ENCODE assay signal across 27 mouse cellular contexts in genomic region chr15:60476755-60477310, GRCm38 (mm10).
DNase-seq lines count a peak whose midpoint lies in the region; ATAC-seq and TF ChIP-seq lines count a peak whose summit lies in the region.
"Had no signal": no experiment of that assay in that cellular context is flagged by ENCODE, and none has a peak within 500 bp of the region (broad histone marks: within the 10 kb centered on the region; RNA-seq: fewer than 3 reads in every experiment).

No protein-coding gene starts in this region.

- TF ChIP-seq CTCF in forebrain, postnatal 0 days (IDR thresholded peaks at IDR 0.05; ENCODE audit: low read depth), result no peak

- H3K4me3 ChIP-seq in neural tube, embryonic 12.5 days, result no peak overlapping the region
- H3K4me3 ChIP-seq in neural tube, embryonic 15.5 days (replicated peaks), result no peak overlapping the region
- no peak overlapping the region for H3K4me3 ChIP-seq in forebrain, postnatal 0 days (ENCODE audit: low read depth, low read length)
- no peak overlapping the region for H3K4me3 ChIP-seq in neural tube, embryonic 14.5 days (ENCODE audit: low read depth, low read length)
- H3K4me3 ChIP-seq: embryonic facial prominence, embryonic 10.5 days; heart, adult 2 months; hindbrain, embryonic 15.5 days; intestine, embryonic 15.5 days; limb, embryonic 15.5 days; myocyte; stomach, embryonic 15.5 days had no signal

- no peaks in the 10 kb centered on the region for H3K4me1 ChIP-seq in neural tube, embryonic 12.5 days
- H3K4me1 ChIP-seq in neural tube, embryonic 15.5 days, result no peaks in the 10 kb centered on the region
- H3K4me1 ChIP-seq in forebrain, postnatal 0 days (ENCODE audit: insufficient read depth), result no peaks in the 10 kb centered on the region
- no peaks in the 10 kb centered on the region for H3K4me1 ChIP-seq in neural tube, embryonic 14.5 days (ENCODE audit: control insufficient read depth, insufficient read depth, low read length)
- H3K4me1 ChIP-seq: embryonic facial prominence, embryonic 10.5 days; hindbrain, embryonic 15.5 days; intestine, embryonic 15.5 days; limb, embryonic 15.5 days; stomach, embryonic 15.5 days had no signal

- H3K27me3 ChIP-seq in neural tube, embryonic 12.5 days (replicated peaks), result no peaks in the 10 kb centered on the region
- H3K27me3 ChIP-seq in neural tube, embryonic 15.5 days (replicated peaks), result no peaks in the 10 kb centered on the region
- H3K27me3 ChIP-seq in forebrain, postnatal 0 days (ENCODE audit: insufficient read depth, low read length), result no peaks in the 10 kb centered on the region
- H3K27me3 ChIP-seq in neural tube, embryonic 14.5 days (ENCODE audit: control insufficient read depth, insufficient read depth, low read length), result no peaks in the 10 kb centered on the region
- H3K27me3 ChIP-seq: hindbrain, embryonic 15.5 days; intestine, embryonic 15.5 days; limb, embryonic 15.5 days; stomach, embryonic 15.5 days had no signal

- DNase-seq in frontal cortex, postnatal 36 days (ENCODE audit: low spot score in 2 of 2), result peak; percentile 1
- no peak for DNase-seq in frontal cortex, postnatal 14 days (ENCODE audit: low spot score in 2 of 2)
- DNase-seq in forebrain, postnatal 0 days, result peak; percentile 2
- no peak for DNase-seq in urinary bladder, adult 18-20 months (ENCODE audit: low spot score in 2 of 2)
- no peak for DNase-seq in liver
- DNase-seq: adrenal gland, postnatal 25 days; B cell, adult 2 months; cerebellum, adult 11 months; cerebellum, adult 9-11 months; gastrocnemius, postnatal 36 days; heart, adult 2 months; kidney, adult 8-10 months; kidney, postnatal 14 days; left cerebral cortex, postnatal 4 days; lung, postnatal 4 days; right cerebral cortex, adult 18-20 months; right cerebral cortex, postnatal 4 days; thymus, postnatal 25 days had no signal

- ATAC-seq in neural tube, embryonic 12.5 days (ENCODE audit: low FRiP score, low read depth), result peak; percentile 71
- no peak for ATAC-seq in neural tube, embryonic 15.5 days (ENCODE audit: low FRiP score)
- ATAC-seq in forebrain, postnatal 0 days, result peak; percentile 27; the same call in 1 of the 2 replicates
- ATAC-seq in neural tube, embryonic 14.5 days (ENCODE audit: low read depth), result peak; percentile 78; the same call in 1 of the 2 replicates
- ATAC-seq: intestine, embryonic 15.5 days had no signal

- no peak overlapping the region for H3K9ac ChIP-seq in neural tube, embryonic 12.5 days
- no peak overlapping the region for H3K9ac ChIP-seq in neural tube, embryonic 15.5 days (replicated peaks)
- H3K9ac ChIP-seq in forebrain, postnatal 0 days, result no peak overlapping the region
- no peak overlapping the region for H3K9ac ChIP-seq in neural tube, embryonic 14.5 days (replicated peaks; ENCODE audit: low read depth, low read length)
- H3K9ac ChIP-seq: hindbrain, embryonic 15.5 days; intestine, embryonic 15.5 days; limb, embryonic 15.5 days; stomach, embryonic 15.5 days had no signal

- H3K4me2 ChIP-seq in neural tube, embryonic 12.5 days (replicated peaks), result no peak overlapping the region
- no peak overlapping the region for H3K4me2 ChIP-seq in neural tube, embryonic 15.5 days
- H3K4me2 ChIP-seq in forebrain, postnatal 0 days (ENCODE audit: low read depth), result no peak overlapping the region
- no peak overlapping the region for H3K4me2 ChIP-seq in neural tube, embryonic 14.5 days (ENCODE audit: low read depth, low read length)
- H3K4me2 ChIP-seq: hindbrain, embryonic 15.5 days; intestine, embryonic 15.5 days; limb, embryonic 15.5 days; stomach, embryonic 15.5 days had no signal

- 33% methylated on average over 4 of the region's 4 CpGs for WGBS in neural tube, embryonic 12.5 days
- 27% methylated on average over 4 of the region's 4 CpGs for WGBS in neural tube, embryonic 15.5 days
- WGBS in forebrain, postnatal 0 days, result 46% methylated on average over 4 of the region's 4 CpGs
- 29% methylated on average over 4 of the region's 4 CpGs for WGBS in neural tube, embryonic 14.5 days

- H3K9me3 ChIP-seq in neural tube, embryonic 12.5 days, result no peaks in the 10 kb centered on the region
- H3K9me3 ChIP-seq in neural tube, embryonic 15.5 days (replicated peaks), result no peaks in the 10 kb centered on the region
- H3K9me3 ChIP-seq in forebrain, postnatal 0 days (ENCODE audit: low read length), result no peaks in the 10 kb centered on the region
- H3K9me3 ChIP-seq in neural tube, embryonic 14.5 days (ENCODE audit: control insufficient read depth, low read length), result no peaks in the 10 kb centered on the region
- H3K9me3 ChIP-seq: embryonic facial prominence, embryonic 10.5 days; hindbrain, embryonic 15.5 days; intestine, embryonic 15.5 days; limb, embryonic 15.5 days; stomach, embryonic 15.5 days had no signal

- no peaks in the 10 kb centered on the region for H3K36me3 ChIP-seq in neural tube, embryonic 12.5 days
- no peaks in the 10 kb centered on the region for H3K36me3 ChIP-seq in neural tube, embryonic 15.5 days
- no peaks in the 10 kb centered on the region for H3K36me3 ChIP-seq in forebrain, postnatal 0 days (ENCODE audit: insufficient read depth)
- no peaks in the 10 kb centered on the region for H3K36me3 ChIP-seq in neural tube, embryonic 14.5 days (ENCODE audit: control insufficient read depth, insufficient read depth, low read length)
- H3K36me3 ChIP-seq: embryonic facial prominence, embryonic 10.5 days; hindbrain, embryonic 15.5 days; intestine, embryonic 15.5 days; limb, embryonic 15.5 days; stomach, embryonic 15.5 days had no signal

- H3K27ac ChIP-seq in neural tube, embryonic 12.5 days, result no peak overlapping the region
- no peak overlapping the region for H3K27ac ChIP-seq in neural tube, embryonic 15.5 days (replicated peaks)
- H3K27ac ChIP-seq in forebrain, postnatal 0 days (ENCODE audit: low read depth, low read length), result no peak overlapping the region
- H3K27ac ChIP-seq in neural tube, embryonic 14.5 days (ENCODE audit: low read depth, low read length), result no peak overlapping the region
- H3K27ac ChIP-seq: embryonic facial prominence, embryonic 10.5 days; heart, adult 2 months; hindbrain, embryonic 15.5 days; intestine, embryonic 15.5 days; limb, embryonic 15.5 days; stomach, embryonic 15.5 days had no signal

Comparison
In these comparisons a context has a peak if more than half of its experiments do, and no peak if none do; other contexts are left out.
1. DNase-seq: peak in frontal cortex, postnatal 36 days (2 of 2) and forebrain, postnatal 0 days (single experiment); none in frontal cortex, postnatal 14 days (0 of 2), urinary bladder, adult 18-20 months (0 of 2) and liver (single experiment).